Comparison of ENCODE assay signal across 8 mouse cellular contexts in genomic region chr14:61555931-61556288, GRCm38 (mm10). TPM values are rescaled to one million over a fixed set of nuclear protein-coding genes. Genes with fewer than 3 reads are reported as not detected.
DNase-seq lines count a peak whose midpoint lies in the region; ATAC-seq and TF ChIP-seq lines count a peak whose summit lies in the region.

No protein-coding gene starts in this region.

- no peak for TF ChIP-seq CTCF in testis, adult 2 months (IDR thresholded peaks at IDR 0.05; ENCODE audit: control insufficient read depth, insufficient read depth, insufficient replicate concordance, low read depth, low read length)

- peak overlapping the region; percentile 78 for H3K9ac ChIP-seq in limb, embryonic 13.5 days
- peak overlapping the region; percentile 88 for H3K9ac ChIP-seq in stomach, embryonic 16.5 days (ENCODE audit: low read length)

- peak; percentile 18; the same call in 1 of the 2 replicates for ATAC-seq in frontal cortex, adult (ENCODE audit: low TSS enrichment)
- ATAC-seq in limb, embryonic 13.5 days (ENCODE audit: low FRiP score, low read depth): no peak
- ATAC-seq in stomach, embryonic 16.5 days (ENCODE audit: insufficient read depth, low FRiP score): no peak

- no peak for DNase-seq in frontal cortex, postnatal 14 days (ENCODE audit: low spot score in 2 of 2)
- DNase-seq in testis, postnatal 14 days (ENCODE audit: low spot score): no peak
- no peak for DNase-seq in layer of hippocampus, postnatal 10 days (ENCODE audit: low spot score in 2 of 2)
- DNase-seq in testis, postnatal 10 days (ENCODE audit: low spot score): no peak

- 7% methylated on average over 6 of the region's 6 CpGs for WGBS in limb, embryonic 13.5 days
- WGBS in stomach, embryonic 16.5 days: 5% methylated on average over 6 of the region's 6 CpGs

- H3K36me3 ChIP-seq in testis, adult 2 months (ENCODE audit: control insufficient read depth, insufficient read depth, low read length): no peaks in the 10 kb centered on the region
- H3K36me3 ChIP-seq in limb, embryonic 13.5 days: no peaks in the 10 kb centered on the region
- H3K36me3 ChIP-seq in stomach, embryonic 16.5 days (ENCODE audit: control insufficient read depth, insufficient read depth, low read length): no peaks in the 10 kb centered on the region

- H3K9me3 ChIP-seq in limb, embryonic 13.5 days: no peaks in the 10 kb centered on the region
- no peaks in the 10 kb centered on the region for H3K9me3 ChIP-seq in stomach, embryonic 16.5 days (replicated peaks; ENCODE audit: control insufficient read depth, low read length)

- peak overlapping the region; percentile 88 for H3K4me2 ChIP-seq in limb, embryonic 13.5 days (replicated peaks)
- peak overlapping the region; percentile 77 for H3K4me2 ChIP-seq in stomach, embryonic 16.5 days (ENCODE audit: low read depth, low read length)

- H3K27me3 ChIP-seq in testis, adult 2 months (ENCODE audit: control insufficient read depth, insufficient read depth, low read length): no peaks in the 10 kb centered on the region
- H3K27me3 ChIP-seq in limb, embryonic 13.5 days: peaks cover 4% of the 10 kb centered on the region; the same call in 1 of the 2 replicates
- no peaks in the 10 kb centered on the region for H3K27me3 ChIP-seq in stomach, embryonic 16.5 days (ENCODE audit: control insufficient read depth, insufficient read depth, low read length)

- H3K4me1 ChIP-seq in testis, adult 2 months (ENCODE audit: control insufficient read depth, insufficient read depth, low read length): peaks cover 7% of the 10 kb centered on the region
- no peaks in the 10 kb centered on the region for H3K4me1 ChIP-seq in limb, embryonic 13.5 days
- H3K4me1 ChIP-seq in stomach, embryonic 16.5 days (ENCODE audit: control insufficient read depth, insufficient read depth, low read length): 0 out of 2 replicates have a peak, but pooled peaks cover 3% of the 10 kb centered on the region

- no peak for TF ChIP-seq POLR2A in testis, adult 2 months (IDR thresholded peaks at IDR 0.05; ENCODE audit: control insufficient read depth, low read depth, low read length)

- peak overlapping the region; percentile 90 for H3K4me3 ChIP-seq in testis, adult 2 months (ENCODE audit: control insufficient read depth, low read depth, low read length)
- peak overlapping the region; percentile 71 for H3K4me3 ChIP-seq in limb, embryonic 13.5 days
- H3K4me3 ChIP-seq in stomach, embryonic 16.5 days (replicated peaks; ENCODE audit: low read length): peak overlapping the region; percentile 81

- peak overlapping the region; percentile 89 for H3K27ac ChIP-seq in testis, adult 2 months (ENCODE audit: control insufficient read depth, insufficient read depth, low read depth, low read length)
- H3K27ac ChIP-seq in limb, embryonic 13.5 days: peak overlapping the region; percentile 72
- peak overlapping the region; percentile 90 for H3K27ac ChIP-seq in stomach, embryonic 16.5 days (ENCODE audit: low read length)

RNA-seq across cellular contexts. Expression of gene Spryd7, which starts 0.8 kb away (rescaled TPM):
- 11.9 and 12.3 TPM in 2 replicates for polyA plus RNA-seq in testis, adult 2 months (2012; rRNA removed)
- 20.0 and 23.3 TPM in 2 replicates for polyA plus RNA-seq in limb, embryonic 13.5 days (2015; fragmentation: Nextera tagmentation; extraction: Ambion mirVana)
- polyA plus RNA-seq in stomach, embryonic 16.5 days (2015; fragmentation: Nextera tagmentation; extraction: Ambion mirVana): 21.5 and 22.6 TPM in 2 replicates
- total RNA-seq in layer of hippocampus, postnatal 10 days (2021): 10 to 100 TPM; 40.1 to 41.8 TPM

RNA-seq across cellular contexts. Expression of gene Trim13, which starts 42.1 kb away (rescaled TPM):
- polyA plus RNA-seq in testis, adult 2 months (2012; rRNA removed): 11.0 and 13.9 TPM in 2 replicates
- polyA plus RNA-seq in limb, embryonic 13.5 days (2015; fragmentation: Nextera tagmentation; extraction: Ambion mirVana): 28.6 and 28.8 TPM in 2 replicates
- polyA plus RNA-seq in stomach, embryonic 16.5 days (2015; fragmentation: Nextera tagmentation; extraction: Ambion mirVana): 22.6 and 26.3 TPM in 2 replicates
- 10 to 100 TPM; 14.5 to 18.6 TPM for total RNA-seq in layer of hippocampus, postnatal 10 days (2021)

RNA-seq across cellular contexts. Expression of gene Kcnrg, which starts 51.3 kb away (rescaled TPM):
- 0.19 and 0.30 TPM in 2 replicates for polyA plus RNA-seq in testis, adult 2 months (2012; rRNA removed)
- polyA plus RNA-seq in limb, embryonic 13.5 days (2015; fragmentation: Nextera tagmentation; extraction: Ambion mirVana): 1.2 and 1.7 TPM in 2 replicates
- polyA plus RNA-seq in stomach, embryonic 16.5 days (2015; fragmentation: Nextera tagmentation; extraction: Ambion mirVana): 0.81 and 1.0 TPM in 2 replicates
- 1 to 10 TPM; 1.4 to 1.5 TPM for total RNA-seq in layer of hippocampus, postnatal 10 days (2021)
